Mouse (Mus musculus) heart, embryonic 15.5 days (tissue): ENCODE data around the gene Rbbp5. TPM values are rescaled to one million over a fixed set of nuclear protein-coding genes. Genes with fewer than 3 reads are reported as not detected.

Experiments used
- ATAC-seq: fragments of 200-750 bp; cut with Nextera tagmentation; replicated peaks from 2 replicates; pipeline ENCODE4 v1.8.0; 2017; ENCODE audit warnings: low read depth, moderate TSS enrichment; ENCODE audit not compliant: insufficient number of reproducible peaks, insufficient read depth, low FRiP score
- H3K27ac ChIP-seq: fragments of 300-500 bp; sonication (generic); 2 replicates; pipeline ENCODE4 v1.5.1; 2015; ENCODE audit warnings: mild to moderate bottlenecking, inconsistent platforms
- H3K27me3 ChIP-seq: fragments of 300-500 bp; sonication (generic); 2 replicates; pipeline ENCODE4 v1.6.1; 2015; ENCODE audit warnings: inconsistent platforms
- H3K36me3 ChIP-seq: fragments of 300-500 bp; sonication (generic); 2 replicates; pipeline ENCODE4 v1.6.1; 2015; ENCODE audit warnings: mild to moderate bottlenecking, inconsistent platforms
- H3K4me1 ChIP-seq: fragments of 300-500 bp; sonication (generic); replicated peaks from 2 replicates; pipeline ENCODE4 v1.6.1; 2015; ENCODE audit warnings: inconsistent platforms
- H3K4me2 ChIP-seq: fragments of 300-500 bp; sonication (generic); 2 replicates; pipeline ENCODE4 v1.6.1; 2015; ENCODE audit warnings: inconsistent platforms, mild to moderate bottlenecking, moderate library complexity
- H3K4me3 ChIP-seq: fragments of 300-500 bp; sonication (generic); 2 replicates; pipeline ENCODE4 v1.5.1; 2015; ENCODE audit warnings: mild to moderate bottlenecking, inconsistent platforms
- H3K9ac ChIP-seq: fragments of 300-500 bp; sonication (generic); 2 replicates; pipeline ENCODE4 v1.6.1; 2015; ENCODE audit warnings: mild to moderate bottlenecking, inconsistent platforms
- H3K9me3 ChIP-seq: fragments of 300-500 bp; sonication (generic); replicated peaks from 2 replicates; pipeline ENCODE4 v1.6.1; 2016; ENCODE audit warnings: inconsistent platforms
- WGBS: fragments of 180-500 bp; shearing (Covaris S2); methylation state at CpG from one replicate; pipeline ENCODE4 v1.1.7; 2015; ENCODE audit warnings: mixed read lengths; 5-methylcytosine and 5-hydroxymethylcytosine counted together
- polyA plus RNA-seq: library from polyadenylated mRNA; unstranded; fragments of >200 nt; fragmentation: Nextera tagmentation; extraction: Ambion mirVana; gene quantifications from 2 replicates; pipeline ENCODE4 v1.2.1, GENCODE M21; 2015

The Rbbp5 gene
- polyA plus RNA-seq, 1 experiment from 2014 or later, result 25.9 TPM

DNA sequence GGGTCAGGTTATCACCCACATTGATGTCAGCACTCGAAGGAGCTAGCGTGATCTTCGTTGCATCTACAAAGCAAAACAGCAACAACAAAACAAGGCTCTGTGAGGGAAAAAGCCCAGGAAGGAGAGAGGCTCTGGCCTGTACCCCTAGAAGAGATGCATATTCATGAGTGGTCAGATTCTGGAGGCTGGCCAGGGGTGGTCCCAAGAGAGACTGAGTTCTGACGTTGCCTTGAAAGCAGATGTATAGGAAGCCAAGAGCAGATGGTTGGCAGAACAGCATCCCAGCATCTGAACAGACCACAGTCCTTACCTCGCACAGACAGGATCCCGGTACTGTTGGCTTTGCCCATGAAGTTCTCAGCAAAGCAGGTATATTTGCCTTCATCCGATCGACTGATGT is 45.9 kb downstream of the Rbbp5 start:
- H3K36me3 ChIP-seq, result no peaks in the 10 kb centered on the region
- H3K27ac ChIP-seq, result no peak overlapping the region
- ATAC-seq, result no peak
- 76% methylated on average over 8 of the region's 8 CpGs for WGBS
- H3K9ac ChIP-seq, result no peak overlapping the region
- no peak overlapping the region for H3K4me2 ChIP-seq
- no peak overlapping the region for H3K4me3 ChIP-seq
- peaks cover 29% of the 10 kb centered on the region for H3K27me3 ChIP-seq
- H3K4me1 ChIP-seq, result peaks cover 3% of the 10 kb centered on the region; the same call in 1 of the 2 replicates
- H3K9me3 ChIP-seq, result no peaks in the 10 kb centered on the region

DNA sequence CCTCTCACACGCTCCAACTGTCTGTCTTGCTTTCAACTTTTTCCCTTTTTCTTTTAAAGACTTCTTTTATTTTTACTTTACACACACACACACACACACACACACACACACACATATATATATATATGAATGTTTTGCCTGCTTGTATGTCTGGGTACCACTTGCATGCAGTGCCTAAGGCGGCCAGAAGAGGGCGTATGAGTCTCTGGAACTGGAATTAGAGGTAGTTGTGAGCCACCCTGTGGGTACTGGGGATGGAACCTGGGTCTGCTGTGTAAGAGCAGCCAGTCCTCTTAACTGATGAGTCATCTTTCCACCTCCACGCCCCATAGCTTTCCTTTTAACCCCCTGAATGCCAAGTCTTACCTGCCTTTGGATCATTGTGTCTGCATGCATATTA is 46.8 kb downstream of the Rbbp5 start:
- no peak overlapping the region for H3K4me3 ChIP-seq
- H3K4me1 ChIP-seq, result peaks cover 3% of the 10 kb centered on the region; the same call in 1 of the 2 replicates
- H3K9ac ChIP-seq, result no peak overlapping the region
- WGBS, result 30% methylated on average over 4 of the region's 4 CpGs
- H3K4me2 ChIP-seq, result no peak overlapping the region
- H3K27ac ChIP-seq, result no peak overlapping the region
- no peak for ATAC-seq
- peaks cover 35% of the 10 kb centered on the region for H3K27me3 ChIP-seq
- no peaks in the 10 kb centered on the region for H3K9me3 ChIP-seq
- no peaks in the 10 kb centered on the region for H3K36me3 ChIP-seq

DNA sequence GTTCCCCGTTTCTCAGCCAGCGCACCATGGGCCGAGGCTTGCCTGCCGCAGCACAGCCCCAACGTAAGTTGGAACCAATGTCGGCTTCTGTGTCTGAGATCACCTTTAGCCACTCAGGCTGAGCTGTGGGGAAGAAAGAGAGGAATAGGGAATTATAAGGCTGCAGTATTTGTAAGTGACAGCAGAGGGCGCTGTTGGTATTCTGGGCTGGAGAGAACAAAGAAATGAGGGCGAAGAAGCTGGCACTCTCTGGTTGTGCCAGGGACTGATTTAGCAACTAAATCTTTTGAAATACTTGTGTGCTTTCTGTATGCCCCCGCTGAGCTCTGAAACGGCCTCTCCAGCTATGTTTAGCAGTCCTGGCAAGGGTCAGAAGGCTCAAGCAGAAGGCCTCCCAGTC is 48.7 kb downstream of the Rbbp5 start:
- Histone ChIP-seq H3K9me3 (no peaks in the 10 kb centered on the region), H3K9ac (no peak overlapping the region), H3K4me1 (peaks cover 6% of the 10 kb centered on the region; the same call in 1 of the 2 replicates), H3K27me3 (peaks cover 38% of the 10 kb centered on the region), H3K4me2 (no peak overlapping the region), H3K27ac (no peak overlapping the region), H3K4me3 (no peak overlapping the region), H3K36me3 (no peaks in the 10 kb centered on the region)
- 4% methylated on average over 10 of the region's 10 CpGs for WGBS
- no peak for ATAC-seq

DNA sequence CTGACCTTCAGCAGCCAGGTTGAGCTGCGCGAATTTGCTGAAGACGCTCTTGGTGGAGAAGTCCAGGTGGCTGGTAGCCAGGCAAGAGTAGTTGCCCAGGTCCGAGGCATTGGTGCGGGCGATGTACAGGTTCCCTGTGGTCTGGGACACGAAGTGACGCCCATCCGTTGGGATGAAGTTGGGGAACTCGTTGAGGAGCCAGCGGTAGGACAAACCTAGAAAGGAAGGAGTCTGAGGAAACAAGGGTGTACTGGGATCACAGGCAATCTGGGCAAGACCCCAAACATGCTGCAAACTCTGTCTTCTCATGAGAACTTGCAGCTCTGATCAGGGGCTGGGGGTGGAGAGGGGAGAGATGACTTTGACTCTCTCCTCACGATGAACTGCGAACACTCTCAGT is 50.9 kb downstream of the Rbbp5 start:
- Histone ChIP-seq H3K4me1 (peaks cover 7% of the 10 kb centered on the region; the same call in 1 of the 2 replicates), H3K4me3 (no peak overlapping the region), H3K27ac (no peak overlapping the region), H3K36me3 (no peaks in the 10 kb centered on the region), H3K27me3 (peaks cover 53% of the 10 kb centered on the region), H3K9ac (no peak overlapping the region), H3K9me3 (no peaks in the 10 kb centered on the region), H3K4me2 (no peak overlapping the region)
- no peak for ATAC-seq
- 87% methylated on average over 13 of the region's 13 CpGs for WGBS

DNA sequence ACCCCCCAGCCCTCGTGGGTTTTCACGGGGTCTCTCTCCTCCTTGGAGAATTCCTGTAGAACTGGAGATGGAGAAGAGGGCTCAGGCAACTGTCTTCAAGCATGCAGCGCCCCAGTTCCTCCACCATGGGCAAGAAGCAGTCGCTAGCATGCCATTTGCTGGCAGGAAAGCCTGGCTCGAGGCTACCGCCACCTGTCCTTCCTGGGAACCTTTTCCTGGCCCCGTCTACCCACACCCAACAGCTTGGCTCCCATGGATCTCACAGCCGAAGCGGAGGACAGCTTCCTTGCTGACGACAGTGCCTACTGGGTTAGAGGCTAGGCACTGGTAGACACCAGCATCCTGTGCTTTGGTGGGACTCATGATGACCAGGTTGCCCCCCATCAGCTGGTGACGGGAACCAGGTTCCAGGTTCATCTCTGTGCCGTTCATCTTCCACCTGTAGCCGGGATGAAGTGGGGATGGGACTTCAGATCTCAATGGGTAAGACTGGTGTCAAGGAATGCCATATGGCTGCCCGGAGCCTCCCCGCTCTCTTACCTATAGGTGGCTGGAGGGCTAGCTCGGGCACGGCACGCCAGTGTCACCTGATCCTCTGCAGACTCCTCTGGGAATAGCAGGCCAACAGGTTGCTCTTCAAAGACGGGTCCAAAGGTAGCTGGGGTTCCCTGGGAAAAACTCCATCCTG is 51.6 kb downstream of the Rbbp5 start:
- Histone ChIP-seq H3K4me3 (no peak overlapping the region), H3K36me3 (no peaks in the 10 kb centered on the region), H3K9me3 (no peaks in the 10 kb centered on the region), H3K9ac (no peak overlapping the region), H3K27ac (no peak overlapping the region), H3K4me2 (no peak overlapping the region), H3K27me3 (peaks cover 60% of the 10 kb centered on the region), H3K4me1 (peaks cover 7% of the 10 kb centered on the region; the same call in 1 of the 2 replicates)
- 81% methylated on average over 19 of the region's 19 CpGs for WGBS
- no peak for ATAC-seq

DNA sequence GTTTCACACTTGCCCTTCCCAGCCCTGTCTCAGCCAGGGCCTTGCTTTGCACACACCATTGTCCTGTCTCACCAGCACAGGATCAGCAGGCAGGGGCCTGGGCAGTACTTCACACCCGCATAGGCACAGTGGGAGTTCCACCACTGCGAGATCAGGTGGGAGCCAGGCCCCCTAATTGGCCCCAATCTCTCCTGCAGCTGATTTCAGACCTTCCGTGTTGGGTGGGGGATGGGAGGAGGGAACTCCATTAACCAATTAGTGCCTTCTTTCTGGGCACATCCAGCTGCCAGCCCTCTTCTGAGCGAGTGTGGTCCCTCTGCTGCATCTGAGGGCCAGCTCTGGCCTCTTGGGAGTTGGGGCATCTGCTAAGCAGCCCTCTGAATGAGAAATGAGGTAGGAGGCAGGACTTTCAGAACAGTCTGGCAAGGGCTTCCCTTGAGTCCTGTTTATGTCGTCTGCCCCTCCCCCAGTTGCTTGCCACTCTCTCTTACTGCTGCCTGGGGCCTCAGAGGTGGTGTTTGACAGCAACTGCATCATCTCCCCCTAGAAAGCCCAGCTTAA is 53.5 kb downstream of the Rbbp5 start:
- H3K9me3 ChIP-seq, result no peaks in the 10 kb centered on the region
- H3K27me3 ChIP-seq, result peaks cover 63% of the 10 kb centered on the region

DNA sequence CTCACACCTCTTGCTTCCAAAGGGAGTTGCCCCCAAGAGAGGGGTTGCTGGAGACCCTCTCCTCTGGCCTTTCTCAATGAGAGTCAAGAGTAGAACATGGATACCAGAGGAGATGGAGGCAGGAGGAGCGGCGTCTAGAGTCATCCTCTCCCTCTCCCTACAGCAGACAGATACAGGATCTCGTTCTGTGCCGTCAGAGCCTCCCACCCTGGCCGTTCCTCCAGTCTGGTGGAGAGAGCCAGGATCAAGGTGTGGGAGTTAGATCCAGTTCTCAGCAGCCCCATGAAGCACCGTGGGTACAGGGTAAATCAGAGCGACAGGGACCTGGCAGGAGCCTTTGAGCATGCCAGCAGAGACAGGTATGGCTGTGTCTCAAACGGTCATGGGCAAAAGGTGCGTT is 55.4 kb downstream of the Rbbp5 start:
- H3K27ac ChIP-seq, result no peak overlapping the region
- no peak overlapping the region for H3K4me3 ChIP-seq
- H3K4me1 ChIP-seq, result peaks cover 4% of the 10 kb centered on the region; the same call in 1 of the 2 replicates
- no peak overlapping the region for H3K4me2 ChIP-seq
- H3K9ac ChIP-seq, result no peak overlapping the region
- no peaks in the 10 kb centered on the region for H3K36me3 ChIP-seq
- H3K9me3 ChIP-seq, result no peaks in the 10 kb centered on the region
- ATAC-seq, result no peak
- 49% methylated on average over 9 of the region's 9 CpGs for WGBS
- peaks cover 77% of the 10 kb centered on the region for H3K27me3 ChIP-seq

More for the DNA sequence above, 53.5 kb downstream of the Rbbp5 start:
- no peak overlapping the region for H3K4me2 ChIP-seq
- 13% methylated on average over 5 of the region's 5 CpGs for WGBS
- H3K4me3 ChIP-seq, result no peak overlapping the region
- no peak overlapping the region for H3K27ac ChIP-seq
- no peak for ATAC-seq
- H3K9ac ChIP-seq, result no peak overlapping the region
- peaks cover 7% of the 10 kb centered on the region; the same call in 1 of the 2 replicates for H3K4me1 ChIP-seq
- no peaks in the 10 kb centered on the region for H3K36me3 ChIP-seq

DNA sequence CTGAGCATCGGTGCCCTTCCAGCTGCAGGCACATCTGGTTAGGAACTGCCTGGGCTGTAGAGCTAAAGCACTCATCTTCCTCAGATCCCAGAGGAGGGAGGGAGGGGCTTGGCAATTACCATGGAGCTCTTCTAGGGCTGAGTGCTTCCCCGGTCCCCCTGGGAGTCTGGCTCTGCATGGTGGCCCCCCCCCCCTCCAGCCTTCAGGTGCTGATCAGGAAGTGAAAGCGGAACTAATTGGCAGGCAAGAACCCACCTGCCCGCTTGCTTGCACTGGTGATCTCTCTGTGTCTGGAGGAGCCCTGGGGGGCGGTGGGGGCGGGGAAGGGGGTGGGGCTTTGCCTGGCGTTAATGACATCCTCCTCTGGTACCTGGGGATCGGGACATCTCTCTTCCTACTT is 56.7 kb downstream of the Rbbp5 start:
- no peak overlapping the region for H3K9ac ChIP-seq
- no peak overlapping the region for H3K4me2 ChIP-seq
- H3K4me1 ChIP-seq, result peaks cover 4% of the 10 kb centered on the region; the same call in 1 of the 2 replicates
- no peak overlapping the region for H3K4me3 ChIP-seq
- H3K36me3 ChIP-seq, result no peaks in the 10 kb centered on the region
- no peaks in the 10 kb centered on the region for H3K9me3 ChIP-seq
- WGBS, result 9% methylated on average over 8 of the region's 8 CpGs
- no peak for ATAC-seq
- H3K27ac ChIP-seq, result no peak overlapping the region
- H3K27me3 ChIP-seq, result peaks cover 79% of the 10 kb centered on the region

DNA sequence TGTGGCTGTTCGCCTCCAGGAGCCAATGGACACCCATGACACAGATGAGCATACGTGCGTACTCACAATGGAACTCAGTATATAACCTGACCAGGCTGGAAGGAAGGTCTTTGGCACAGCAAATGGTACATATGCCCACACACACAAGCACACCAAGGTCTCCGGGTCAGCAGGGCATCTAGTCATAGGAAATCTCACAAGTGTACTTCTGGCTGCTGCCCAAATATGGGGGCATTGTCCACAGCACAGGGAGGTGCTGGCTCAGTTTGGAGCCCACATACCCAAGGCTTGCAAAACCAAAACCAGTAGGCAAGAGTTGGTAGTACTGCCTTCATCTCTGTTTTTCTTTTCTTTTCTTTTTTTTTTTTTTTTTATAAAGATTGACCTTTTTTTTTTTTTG is 58.4 kb downstream of the Rbbp5 start:
- 80% methylated on average over 4 of the region's 4 CpGs for WGBS

DNA sequence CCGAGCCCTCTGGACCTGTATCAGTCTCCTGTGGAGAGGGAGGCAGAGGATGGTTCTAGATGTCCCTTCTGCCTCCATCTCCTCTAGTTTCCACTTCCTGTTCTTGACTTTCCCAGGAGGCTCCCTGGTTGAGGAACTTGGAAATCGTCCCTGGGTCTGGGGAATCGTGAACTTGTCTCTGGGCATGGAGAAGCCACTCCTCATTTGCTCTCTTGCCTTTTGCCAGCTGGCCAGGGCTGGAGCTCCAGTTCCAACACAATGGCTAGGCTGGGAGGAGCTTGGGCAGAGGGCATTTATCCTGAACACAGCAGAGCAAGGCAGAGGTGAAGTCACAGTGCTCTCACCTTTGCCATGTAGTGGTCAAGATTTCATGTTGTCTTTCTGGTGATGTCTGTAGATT is 59.3 kb downstream of the Rbbp5 start:
- Histone ChIP-seq H3K4me3 (no peak overlapping the region), H3K4me2 (no peak overlapping the region), H3K27ac (no peak overlapping the region), H3K36me3 (no peaks in the 10 kb centered on the region), H3K4me1 (peaks cover 7% of the 10 kb centered on the region), H3K9me3 (no peaks in the 10 kb centered on the region), H3K27me3 (peaks cover 93% of the 10 kb centered on the region), H3K9ac (no peak overlapping the region)
- WGBS, result 71% methylated on average over 3 of the region's 3 CpGs
- no peak for ATAC-seq

More for the DNA sequence above, 58.4 kb downstream of the Rbbp5 start:
- H3K9ac ChIP-seq, result no peak overlapping the region
- no peak overlapping the region for H3K4me3 ChIP-seq
- no peaks in the 10 kb centered on the region for H3K36me3 ChIP-seq
- H3K27ac ChIP-seq, result no peak overlapping the region
- no peak for ATAC-seq
- H3K27me3 ChIP-seq, result peaks cover 91% of the 10 kb centered on the region
- H3K4me2 ChIP-seq, result no peak overlapping the region
- peaks cover 4% of the 10 kb centered on the region; the same call in 1 of the 2 replicates for H3K4me1 ChIP-seq
- no peaks in the 10 kb centered on the region for H3K9me3 ChIP-seq

DNA sequence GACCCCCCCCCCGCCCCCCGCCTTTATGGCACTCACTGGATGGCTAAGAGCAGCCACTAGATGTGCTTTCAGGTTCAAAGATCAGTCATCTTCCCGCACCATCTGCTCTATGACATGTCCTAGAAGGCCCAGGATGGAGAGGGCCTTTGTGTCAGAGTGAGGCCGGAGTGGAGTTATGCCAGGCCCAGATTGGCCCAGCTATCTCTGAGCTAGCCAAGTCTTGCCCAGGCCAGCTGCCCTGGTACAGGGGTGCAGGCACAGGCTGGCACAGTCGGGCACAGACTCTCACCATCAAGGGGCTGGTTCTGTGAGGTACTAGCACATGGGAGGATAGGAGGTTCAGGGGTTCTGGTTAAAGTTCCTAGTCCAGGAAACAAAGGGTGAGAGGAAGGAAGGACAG is 60.6 kb downstream of the Rbbp5 start:
- Histone ChIP-seq H3K9me3 (no peaks in the 10 kb centered on the region), H3K27me3 (peaks cover 93% of the 10 kb centered on the region), H3K4me3 (no peak overlapping the region), H3K36me3 (no peaks in the 10 kb centered on the region), H3K4me2 (no peak overlapping the region), H3K9ac (no peak overlapping the region), H3K27ac (no peak overlapping the region), H3K4me1 (peaks cover 10% of the 10 kb centered on the region)
- no peak for ATAC-seq
- WGBS, result 79% methylated on average over 5 of the region's 5 CpGs

DNA sequence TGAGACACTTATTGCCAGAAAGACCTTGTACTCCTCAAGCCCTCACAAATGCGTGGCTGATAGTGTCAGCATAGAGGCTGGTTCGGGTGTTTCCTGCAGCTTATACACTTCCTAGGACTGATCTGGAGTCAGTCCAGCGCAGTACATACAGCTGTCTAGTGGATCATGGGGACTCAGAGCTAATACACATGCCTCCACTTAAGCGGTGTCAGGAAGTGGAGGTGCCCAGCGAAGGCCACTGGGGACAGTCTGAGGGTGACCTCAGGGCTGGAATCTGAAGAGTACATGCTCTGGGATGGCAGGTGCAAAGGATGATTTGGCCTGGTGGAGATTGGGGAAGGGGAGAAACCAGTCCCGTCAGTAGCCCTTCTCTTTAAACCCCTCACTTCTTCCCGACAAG is 63.5 kb downstream of the Rbbp5 start:
- H3K36me3 ChIP-seq, result no peaks in the 10 kb centered on the region
- H3K4me3 ChIP-seq, result no peak overlapping the region
- no peak overlapping the region for H3K9ac ChIP-seq
- H3K27ac ChIP-seq, result no peak overlapping the region
- no peak overlapping the region for H3K4me2 ChIP-seq
- WGBS, result 34% methylated on average over 7 of the region's 7 CpGs
- H3K27me3 ChIP-seq, result peaks cover 90% of the 10 kb centered on the region
- H3K4me1 ChIP-seq, result peaks cover 14% of the 10 kb centered on the region
- H3K9me3 ChIP-seq, result no peaks in the 10 kb centered on the region
- ATAC-seq, result no peak
